Mouse (Mus musculus) liver, postnatal 0 days (tissue): ENCODE measurements around the gene BC052040. TPM values are rescaled to one million over a fixed set of nuclear protein-coding genes. Genes with fewer than 3 reads are reported as not detected.

Experiments
- ATAC-seq: fragments of 200-750 bp; cut with Nextera tagmentation; 2 replicates; pipeline ENCODE4 v1.8.0; 2017; ENCODE audit warnings: mild to moderate bottlenecking, moderate library complexity
- DNase-seq: peaks from one replicate; pipeline ENCODE4 v3.0.0-alpha.2; 2016
- H3K27ac ChIP-seq: fragments of 300-500 bp; sonication (generic); 2 replicates; pipeline ENCODE4 v1.5.1; 2014; ENCODE audit warnings: antibody characterized with exemption, moderate library complexity, mild to moderate bottlenecking, low read depth
- H3K27me3 ChIP-seq: fragments of 300-500 bp; sonication (generic); 2 replicates; pipeline ENCODE4 v1.6.1; 2014; ENCODE audit warnings: low read length, control low read depth, mixed read lengths; ENCODE audit not compliant: insufficient read depth
- H3K36me3 ChIP-seq: fragments of 300-500 bp; sonication (generic); replicated peaks from 2 replicates; pipeline ENCODE4 v1.6.1; 2014; ENCODE audit warnings: mild to moderate bottlenecking, control low read depth, low read length, moderate library complexity, mixed read lengths; ENCODE audit not compliant: insufficient read depth
- H3K4me1 ChIP-seq: fragments of 300-500 bp; sonication (generic); 2 replicates; pipeline ENCODE4 v1.6.1; 2014; ENCODE audit warnings: antibody characterized with exemption, mild to moderate bottlenecking, control low read depth; ENCODE audit not compliant: insufficient read depth
- H3K4me2 ChIP-seq: fragments of 300-500 bp; sonication (generic); 2 replicates; pipeline ENCODE4 v1.6.1; 2014; ENCODE audit warnings: low read depth, mild to moderate bottlenecking, low read length, moderate library complexity, mixed read lengths
- H3K4me3 ChIP-seq: fragments of 300-500 bp; sonication (generic); 2 replicates; pipeline ENCODE4 v1.5.1; 2014; ENCODE audit warnings: low read depth, low read length
- H3K9ac ChIP-seq: fragments of 300-500 bp; sonication (generic); replicated peaks from 2 replicates; pipeline ENCODE4 v1.6.1; 2014; ENCODE audit warnings: mild to moderate bottlenecking, moderate library complexity
- H3K9me3 ChIP-seq: fragments of 300-500 bp; sonication (generic); 2 replicates; pipeline ENCODE4 v1.6.1; 2016; ENCODE audit warnings: mild to moderate bottlenecking, control low read depth, low read length, mixed read lengths
- CTCF ChIP-seq: sonication (generic); IDR thresholded peaks from 2 replicates; pipeline ENCODE4 v1.5.1; 2016; ENCODE audit warnings: antibody characterized with exemption, low read depth
- EP300 ChIP-seq: IDR thresholded peaks from 2 replicates; pipeline ENCODE4 v1.6.1; 2016; ENCODE audit warnings: antibody characterized with exemption, low read depth, mild to moderate bottlenecking
- WGBS: fragments of 180-500 bp; shearing (Covaris S2); extraction: QIAGEN DNeasy Blood & Tissue Kit; methylation state at CpG from one replicate; pipeline ENCODE4 v1.1.7; 2014; ENCODE audit not compliant: insufficient replicate concordance; 5-methylcytosine and 5-hydroxymethylcytosine counted together
- microRNA counts: library from miRNA; unstranded; fragments of <30 nt; microRNA quantifications from one replicate; lab custom pipeline; 2015
- microRNA-seq: library from miRNA; unstranded; fragments of <30 nt; microRNA quantifications from one replicate; pipeline ENCODE4, GENCODE M21; 2016
- polyA plus RNA-seq: library from polyadenylated mRNA; unstranded; fragments of >200 nt; fragmentation: Nextera tagmentation; extraction: Ambion mirVana; gene quantifications from 2 replicates; pipeline ENCODE4 v1.2.1, GENCODE M21; 2015

BC052040 gene
- polyA plus RNA-seq, 1 experiment from 2014 or later = 4.1 TPM

DNA sequence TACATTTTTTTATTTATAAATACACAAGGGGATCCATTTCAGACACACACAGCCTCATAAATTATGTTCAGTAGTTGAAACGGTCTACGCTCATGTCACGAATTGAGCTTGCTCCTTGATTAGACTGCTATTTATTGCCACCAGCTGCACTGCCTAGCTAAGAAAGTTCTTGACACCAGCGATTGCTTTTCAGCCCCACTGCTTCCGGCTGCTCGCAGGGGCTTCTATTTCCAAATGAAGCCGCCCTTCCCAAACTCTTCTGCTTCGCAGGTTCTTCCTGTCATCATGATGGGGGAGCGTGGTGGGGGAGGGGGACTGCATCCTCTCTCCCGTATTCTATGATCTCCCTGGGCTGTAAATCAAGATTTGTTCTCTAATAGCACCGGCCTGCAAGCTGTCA lies 231.8 kb downstream of the BC052040 start:
- H3K9me3 ChIP-seq = no peaks in the 10 kb centered on the region
- no peaks in the 10 kb centered on the region for H3K4me1 ChIP-seq
- TF ChIP-seq EP300 (no peak), CTCF (no peak)
- no peak overlapping the region for H3K9ac ChIP-seq
- no peak overlapping the region for H3K4me3 ChIP-seq
- H3K36me3 ChIP-seq = no peaks in the 10 kb centered on the region
- DNase-seq (no peak), ATAC-seq (no peak)
- no peaks in the 10 kb centered on the region for H3K27me3 ChIP-seq
- no peak overlapping the region for H3K27ac ChIP-seq
- 43% methylated on average over 11 of the region's 11 CpGs for WGBS
- H3K4me2 ChIP-seq = no peak overlapping the region

DNA sequence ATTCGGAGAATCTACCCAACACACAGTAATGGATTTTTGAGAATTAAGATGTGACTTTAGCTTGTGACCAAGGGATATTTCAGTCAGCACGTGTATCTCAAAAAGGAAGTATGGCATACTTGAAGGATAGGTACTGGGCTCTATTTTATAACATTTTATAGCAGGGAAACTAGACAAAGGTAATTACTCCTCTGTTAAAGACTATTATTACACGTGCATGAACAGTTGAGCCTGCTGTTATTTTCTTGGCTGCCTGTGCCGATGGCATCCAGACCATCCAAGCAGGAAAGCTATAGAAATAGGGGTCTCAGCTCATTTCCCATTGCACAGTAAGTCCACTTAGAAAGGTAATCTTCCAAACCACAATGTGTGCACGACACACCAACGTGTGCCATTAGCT lies 232.2 kb downstream of the BC052040 start:
- DNase-seq (no peak), ATAC-seq (no peak)
- 62% methylated on average over 6 of the region's 6 CpGs for WGBS

DNA sequence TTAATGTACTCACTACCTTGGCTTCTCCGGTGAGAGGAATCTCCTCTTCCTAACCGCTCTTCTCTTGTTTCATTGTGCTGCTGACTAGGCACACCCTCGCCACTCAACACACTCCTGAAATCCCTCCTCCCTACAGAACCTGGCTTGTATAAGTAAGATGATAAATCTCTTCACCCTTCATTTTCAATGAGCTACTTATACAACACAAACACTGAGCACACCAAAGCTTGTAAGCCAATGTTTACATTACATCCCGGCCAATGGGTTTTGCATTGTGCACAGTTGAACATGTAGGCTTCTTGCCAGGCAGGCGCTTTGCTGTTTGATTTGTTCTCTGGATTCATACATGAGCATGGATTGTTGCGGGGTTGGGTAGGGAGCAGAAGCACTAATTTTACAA lies 236.4 kb downstream of the BC052040 start:
- H3K4me2 ChIP-seq = no peak overlapping the region
- DNase-seq (no peak), ATAC-seq (no peak)
- no peak overlapping the region for H3K9ac ChIP-seq
- H3K27ac ChIP-seq = no peak overlapping the region
- H3K36me3 ChIP-seq = no peaks in the 10 kb centered on the region
- H3K4me3 ChIP-seq = no peak overlapping the region
- no peaks in the 10 kb centered on the region for H3K9me3 ChIP-seq
- H3K4me1 ChIP-seq = no peaks in the 10 kb centered on the region
- WGBS = 73% methylated on average over 6 of the region's 6 CpGs
- TF ChIP-seq EP300 (no peak), CTCF (no peak)
- no peaks in the 10 kb centered on the region for H3K27me3 ChIP-seq

More for the DNA sequence above, 232.2 kb downstream of the BC052040 start:
- no peak for TF ChIP-seq CTCF
- no peak for TF ChIP-seq EP300
- no peak overlapping the region for H3K4me2 ChIP-seq
- H3K27ac ChIP-seq = no peak overlapping the region
- no peaks in the 10 kb centered on the region for H3K27me3 ChIP-seq
- no peak overlapping the region for H3K4me3 ChIP-seq
- no peaks in the 10 kb centered on the region for H3K36me3 ChIP-seq
- no peaks in the 10 kb centered on the region for H3K9me3 ChIP-seq
- no peak overlapping the region for H3K9ac ChIP-seq
- no peaks in the 10 kb centered on the region for H3K4me1 ChIP-seq

DNA sequence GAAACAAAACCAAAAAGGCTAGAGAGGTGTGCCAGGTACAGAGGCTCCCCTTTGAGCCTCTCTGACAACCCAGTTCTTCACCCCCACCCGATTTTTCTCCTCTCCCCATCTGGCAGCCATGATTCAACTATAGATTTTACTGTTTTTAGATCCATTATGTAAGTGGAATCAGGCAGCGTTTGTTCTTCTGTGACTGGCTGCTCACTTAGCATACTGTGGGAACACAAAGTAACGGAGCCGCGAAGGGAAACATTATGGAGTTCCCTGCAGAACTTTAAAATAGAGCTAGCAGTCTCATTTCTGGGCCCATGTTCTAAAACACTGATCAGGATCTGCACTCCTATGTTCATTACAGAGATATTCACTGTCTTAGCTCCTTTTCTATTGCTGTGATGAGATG lies 240.8 kb downstream of the BC052040 start:
- no peak overlapping the region for H3K4me3 ChIP-seq
- no peaks in the 10 kb centered on the region for H3K9me3 ChIP-seq
- DNase-seq = no peak
- no peak overlapping the region for H3K27ac ChIP-seq
- H3K36me3 ChIP-seq = no peaks in the 10 kb centered on the region
- H3K27me3 ChIP-seq = no peaks in the 10 kb centered on the region
- no peak overlapping the region for H3K4me2 ChIP-seq
- ATAC-seq = no peak
- TF ChIP-seq CTCF (no peak), EP300 (no peak)
- H3K4me1 ChIP-seq = no peaks in the 10 kb centered on the region
- H3K9ac ChIP-seq = no peak overlapping the region
- 83% methylated on average over 5 of the region's 5 CpGs for WGBS

MicroRNA genes within 50 kb of the gene (microRNA counts, 519-probe panel; counts per million panel counts)
- 6,314 counts per million, percentile 75 among the panel's probes with 10 or more counts for microRNA mmu-miR-1951 (lab: Ali Mortazavi, UCI)

Small RNA genes within 50 kb of the gene (microRNA-seq; reads per million reads assigned to microRNA genes)
- not detected for gene Mir1951
